Mouse (Mus musculus): ENCODE measurements around the gene Slc35b1. TPM values are rescaled to one million over a fixed set of nuclear protein-coding genes. Genes with fewer than 3 reads are reported as not detected.
A peak's percentile ranks its signal among the peaks of the same experiment; 100 is the strongest.

Gene Slc35b1
- 77.9 and 78.2 TPM in 2 replicates for polyA plus RNA-seq (2012; rRNA removed)

- Histone ChIP-seq H3K4me1 (ENCODE audit: control insufficient read depth, insufficient read depth, low read length) (peaks cover 5% of the 10 kb centered on the region; the same call in 1 of the 2 replicates), H3K27ac (ENCODE audit: insufficient read depth, low read length) (peak within 1 kb of the TSS; percentile 99), H3K4me3 (ENCODE audit: insufficient read depth, low read length) (peak within 1 kb of the TSS; percentile 93)
- TF ChIP-seq POLR2A (IDR thresholded peaks at IDR 0.05; ENCODE audit: extremely low read depth, insufficient read depth, low read length) (peak; percentile 61), CTCF (IDR thresholded peaks at IDR 0.05; ENCODE audit: extremely low read depth, insufficient read depth, low read length) (peak; percentile 92)
These were observed at the start of gene Slc35b1 for GRCm38 (mm10) chr11:95384319-95384972. Gene Slc35b1, plus strand, starts transcription at chr11:95384692.

- TF ChIP-seq POLR2A (IDR thresholded peaks at IDR 0.05; ENCODE audit: extremely low read depth, insufficient read depth, low read length): no peak
- TF ChIP-seq CTCF (IDR thresholded peaks at IDR 0.05; ENCODE audit: extremely low read depth, insufficient read depth, low read length): no peak
- Histone ChIP-seq H3K4me1 (ENCODE audit: control insufficient read depth, insufficient read depth, low read length) (peaks cover 2% of the 10 kb centered on the region; the same call in 1 of the 2 replicates), H3K27ac (ENCODE audit: insufficient read depth, low read length) (no peak within 1 kb of the TSS), H3K4me3 (ENCODE audit: insufficient read depth, low read length) (peak within 1 kb of the TSS; percentile 47)
These were observed 47.8 kb upstream of the Slc35b1 start, which contains the start of gene Fam117a for GRCm38 (mm10) chr11:95336568-95337128. Gene Fam117a, plus strand, starts transcription at chr11:95337018.

GRCm38 (mm10) chr11:95337129-95337813, 47.2 kb upstream of the Slc35b1 start:
- Histone ChIP-seq H3K4me1 (ENCODE audit: control insufficient read depth, insufficient read depth, low read length) (peaks cover 2% of the 10 kb centered on the region; the same call in 1 of the 2 replicates), H3K4me3 (ENCODE audit: insufficient read depth, low read length) (peak overlapping the region; percentile 47), H3K27ac (ENCODE audit: insufficient read depth, low read length) (no peak overlapping the region)
- TF ChIP-seq CTCF (IDR thresholded peaks at IDR 0.05; ENCODE audit: extremely low read depth, insufficient read depth, low read length) (no peak), POLR2A (IDR thresholded peaks at IDR 0.05; ENCODE audit: extremely low read depth, insufficient read depth, low read length) (no peak)

GRCm38 (mm10) chr11:95337846-95338342, 46.6 kb upstream of the Slc35b1 start:
- H3K4me1 ChIP-seq (ENCODE audit: control insufficient read depth, insufficient read depth, low read length): peaks cover 3% of the 10 kb centered on the region; the same call in 1 of the 2 replicates
- TF ChIP-seq POLR2A (IDR thresholded peaks at IDR 0.05; ENCODE audit: extremely low read depth, insufficient read depth, low read length): no peak
- no peak for TF ChIP-seq CTCF (IDR thresholded peaks at IDR 0.05; ENCODE audit: extremely low read depth, insufficient read depth, low read length)
- no peak overlapping the region for H3K27ac ChIP-seq (ENCODE audit: insufficient read depth, low read length)
- peak overlapping the region; percentile 47; the same call in 1 of the 2 replicates for H3K4me3 ChIP-seq (ENCODE audit: insufficient read depth, low read length)

GRCm38 (mm10) chr11:95339471-95340021, 44.9 kb upstream of the Slc35b1 start:
- H3K27ac ChIP-seq (ENCODE audit: insufficient read depth, low read length): no peak overlapping the region
- H3K4me1 ChIP-seq (ENCODE audit: control insufficient read depth, insufficient read depth, low read length): peaks cover 5% of the 10 kb centered on the region; the same call in 1 of the 2 replicates
- H3K4me3 ChIP-seq (ENCODE audit: insufficient read depth, low read length): no peak overlapping the region
- TF ChIP-seq CTCF (IDR thresholded peaks at IDR 0.05; ENCODE audit: extremely low read depth, insufficient read depth, low read length) (no peak), POLR2A (IDR thresholded peaks at IDR 0.05; ENCODE audit: extremely low read depth, insufficient read depth, low read length) (no peak)

- TF ChIP-seq POLR2A (IDR thresholded peaks at IDR 0.05; ENCODE audit: extremely low read depth, insufficient read depth, low read length) (no peak), CTCF (IDR thresholded peaks at IDR 0.05; ENCODE audit: extremely low read depth, insufficient read depth, low read length) (no peak)
These were observed 44.2 kb upstream of the Slc35b1 start for GRCm38 (mm10) chr11:95340259-95340658.

GRCm38 (mm10) chr11:95340664-95341063, 43.8 kb upstream of the Slc35b1 start:
- Histone ChIP-seq H3K4me3 (ENCODE audit: insufficient read depth, low read length) (no peak overlapping the region), H3K27ac (ENCODE audit: insufficient read depth, low read length) (no peak overlapping the region), H3K4me1 (ENCODE audit: control insufficient read depth, insufficient read depth, low read length) (peaks cover 5% of the 10 kb centered on the region; the same call in 1 of the 2 replicates)
- TF ChIP-seq CTCF (IDR thresholded peaks at IDR 0.05; ENCODE audit: extremely low read depth, insufficient read depth, low read length) (no peak), POLR2A (IDR thresholded peaks at IDR 0.05; ENCODE audit: extremely low read depth, insufficient read depth, low read length) (no peak)

More at GRCm38 (mm10) chr11:95340259-95340658, 44.2 kb upstream of the Slc35b1 start:
- H3K4me3 ChIP-seq (ENCODE audit: insufficient read depth, low read length): no peak overlapping the region
- H3K27ac ChIP-seq (ENCODE audit: insufficient read depth, low read length): no peak overlapping the region
- peaks cover 5% of the 10 kb centered on the region; the same call in 1 of the 2 replicates for H3K4me1 ChIP-seq (ENCODE audit: control insufficient read depth, insufficient read depth, low read length)

GRCm38 (mm10) chr11:95343180-95343579, 41.3 kb upstream of the Slc35b1 start:
- Histone ChIP-seq H3K4me3 (ENCODE audit: insufficient read depth, low read length) (no peak overlapping the region), H3K4me1 (ENCODE audit: control insufficient read depth, insufficient read depth, low read length) (peaks cover 5% of the 10 kb centered on the region; the same call in 1 of the 2 replicates), H3K27ac (ENCODE audit: insufficient read depth, low read length) (no peak overlapping the region)
- no peak for TF ChIP-seq CTCF (IDR thresholded peaks at IDR 0.05; ENCODE audit: extremely low read depth, insufficient read depth, low read length)
- no peak for TF ChIP-seq POLR2A (IDR thresholded peaks at IDR 0.05; ENCODE audit: extremely low read depth, insufficient read depth, low read length)

GRCm38 (mm10) chr11:95344181-95344580, 40.3 kb upstream of the Slc35b1 start:
- Histone ChIP-seq H3K4me1 (ENCODE audit: control insufficient read depth, insufficient read depth, low read length) (peaks cover 3% of the 10 kb centered on the region; the same call in 1 of the 2 replicates), H3K4me3 (ENCODE audit: insufficient read depth, low read length) (no peak overlapping the region), H3K27ac (ENCODE audit: insufficient read depth, low read length) (no peak overlapping the region)
- no peak for TF ChIP-seq POLR2A (IDR thresholded peaks at IDR 0.05; ENCODE audit: extremely low read depth, insufficient read depth, low read length)
- TF ChIP-seq CTCF (IDR thresholded peaks at IDR 0.05; ENCODE audit: extremely low read depth, insufficient read depth, low read length): no peak

Data from cortical plate, adult 2 months (tissue).